Mouse (Mus musculus): ENCODE results near the gene Nudt16l1. TPM values are rescaled to one million over a fixed set of nuclear protein-coding genes. Genes with fewer than 3 reads are reported as not detected.
A peak's percentile ranks its signal among the peaks of the same experiment; 100 is the strongest.

Nudt16l1 gene
- polyA plus RNA-seq (2014; fragmentation: Nextera tagmentation; extraction: Ambion mirVana), result 155 and 164 TPM in 2 replicates

GRCm38 (mm10) chr16:4938461-4938860 lies at the start of gene Nudt16l1:
Nudt16l1 (plus strand) TSS chr16:4938761.
- H3K27ac ChIP-seq (replicated peaks; ENCODE audit: low read depth, low read length), result peak within 1 kb of the TSS; percentile 5; the same call in 1 of the 2 replicates
- H3K36me3 ChIP-seq (replicated peaks; ENCODE audit: control insufficient read depth, insufficient read depth, low read depth, low read length), result peaks cover 3% of the 10 kb centered on the region
- peak within 1 kb of the TSS; percentile 57 for H3K4me2 ChIP-seq (ENCODE audit: low read depth, low read length)
- no peaks in the 10 kb centered on the region for H3K9me3 ChIP-seq (replicated peaks; ENCODE audit: control insufficient read depth, low read length)
- peak within 1 kb of the TSS; percentile 68 for H3K4me3 ChIP-seq (ENCODE audit: low read depth, low read length)
- ATAC-seq (replicated peaks; ENCODE audit: insufficient number of reproducible peaks, low FRiP score, low TSS enrichment, low read depth) (no peak), DNase-seq (ENCODE audit: low spot score) (no peak)
- H3K9ac ChIP-seq (replicated peaks; ENCODE audit: low read length), result peak within 1 kb of the TSS; percentile 66
- H3K27me3 ChIP-seq (ENCODE audit: control insufficient read depth, insufficient read depth, low read length), result no peaks in the 10 kb centered on the region
- H3K4me1 ChIP-seq (ENCODE audit: control insufficient read depth, insufficient read depth, low read length), result peaks cover 5% of the 10 kb centered on the region; the same call in 1 of the 2 replicates
- 3% methylated on average over 2 of the region's 2 CpGs for WGBS

DNA sequence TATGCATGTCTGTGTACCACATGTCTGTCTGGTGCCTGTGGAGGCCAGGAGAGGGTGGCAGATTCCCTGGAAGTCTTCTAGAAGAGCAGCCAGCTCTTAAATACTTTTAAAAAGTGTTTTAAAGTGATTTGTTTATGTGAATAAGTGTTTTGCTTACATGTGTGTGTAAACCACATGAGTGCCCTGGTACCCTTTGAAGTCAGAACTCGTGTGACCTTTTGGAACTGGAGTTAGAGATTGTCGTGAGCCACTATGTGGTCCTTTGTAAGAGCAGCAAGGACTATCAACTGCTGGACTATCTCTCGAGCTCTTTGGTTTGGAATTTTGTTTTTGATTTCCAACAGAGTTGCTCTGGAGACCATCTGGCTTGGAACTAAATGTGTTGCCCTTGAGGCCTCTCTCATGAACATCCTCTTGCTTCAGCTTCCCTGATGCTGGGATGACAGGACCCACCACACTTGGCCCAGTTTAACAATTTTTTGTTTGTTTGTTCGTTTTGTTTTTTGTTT lies 48.3 kb upstream of the Nudt16l1 start:
- WGBS, result 64% methylated on average over 4 of the region's 4 CpGs
- no peaks in the 10 kb centered on the region; the same call in 1 of the 2 replicates for H3K4me1 ChIP-seq (ENCODE audit: control insufficient read depth, insufficient read depth, low read length)
- ATAC-seq (replicated peaks; ENCODE audit: insufficient number of reproducible peaks, low FRiP score, low TSS enrichment, low read depth) (no peak), DNase-seq (ENCODE audit: low spot score) (no peak)
- H3K4me3 ChIP-seq (ENCODE audit: low read depth, low read length), result no peak overlapping the region
- H3K9ac ChIP-seq (replicated peaks; ENCODE audit: low read length), result no peak overlapping the region
- H3K36me3 ChIP-seq (replicated peaks; ENCODE audit: control insufficient read depth, insufficient read depth, low read depth, low read length), result no peaks in the 10 kb centered on the region
- no peak overlapping the region for H3K4me2 ChIP-seq (ENCODE audit: low read depth, low read length)
- no peaks in the 10 kb centered on the region for H3K9me3 ChIP-seq (replicated peaks; ENCODE audit: control insufficient read depth, low read length)
- H3K27me3 ChIP-seq (ENCODE audit: control insufficient read depth, insufficient read depth, low read length), result no peaks in the 10 kb centered on the region
- no peak overlapping the region for H3K27ac ChIP-seq (replicated peaks; ENCODE audit: low read depth, low read length)

DNA sequence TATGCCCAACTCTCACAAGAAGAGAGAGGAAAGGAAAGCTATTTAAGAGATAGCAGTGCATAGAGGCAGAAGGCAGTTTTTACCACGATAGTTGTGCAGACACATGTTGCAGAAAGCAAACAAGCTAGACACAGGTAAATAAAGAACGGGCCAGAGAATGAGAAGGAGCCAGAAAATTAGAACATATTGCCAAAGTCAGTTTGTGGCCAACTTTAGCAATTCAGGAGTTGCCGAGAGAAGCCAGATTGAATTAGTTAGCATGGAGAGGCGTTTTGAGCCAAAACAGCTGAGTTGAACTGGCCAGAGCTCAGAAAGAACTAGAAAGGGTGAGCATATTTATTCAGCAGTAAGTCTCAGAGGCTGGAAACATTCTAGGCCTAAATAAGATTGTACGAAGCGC lies 46.4 kb upstream of the Nudt16l1 start:
- no peak overlapping the region for H3K27ac ChIP-seq (replicated peaks; ENCODE audit: low read depth, low read length)

DNA sequence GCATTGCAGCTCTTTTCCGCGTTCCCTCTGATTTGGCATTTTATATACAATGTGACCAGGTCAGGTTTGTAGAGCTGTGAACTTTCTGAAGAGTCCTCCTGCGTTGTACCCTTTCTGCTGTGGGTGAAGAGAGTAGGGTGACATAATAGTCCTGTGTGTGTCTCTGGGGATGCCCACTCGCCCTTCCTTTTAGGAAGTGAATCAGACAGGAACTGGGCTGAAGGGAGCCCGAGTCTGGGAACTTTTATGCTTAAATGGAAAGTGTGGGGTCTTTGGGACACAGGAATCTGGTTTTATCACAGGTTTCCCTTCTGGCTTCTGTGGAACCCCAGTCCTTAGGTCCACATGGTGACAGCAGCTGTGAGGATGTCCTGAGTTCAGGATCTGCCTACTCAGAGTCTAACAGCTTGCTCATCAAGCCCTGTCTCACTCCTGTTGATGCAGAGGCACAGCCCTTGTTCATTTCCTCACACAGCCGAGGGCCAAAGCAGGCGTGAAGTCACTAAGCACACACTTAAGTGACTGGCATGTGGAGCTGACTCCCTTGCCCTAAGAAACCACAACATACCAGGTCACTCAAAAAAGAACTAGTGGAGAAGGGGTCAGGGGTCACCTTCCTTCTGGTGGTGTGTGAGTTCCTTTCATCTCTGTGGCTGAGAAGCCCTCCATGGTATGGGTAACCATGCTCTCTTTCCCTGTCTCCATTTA lies 44.2 kb upstream of the Nudt16l1 start:
- ATAC-seq (replicated peaks; ENCODE audit: insufficient number of reproducible peaks, low FRiP score, low TSS enrichment, low read depth), result no peak
- Histone ChIP-seq H3K27me3 (ENCODE audit: control insufficient read depth, insufficient read depth, low read length) (no peaks in the 10 kb centered on the region), H3K27ac (replicated peaks; ENCODE audit: low read depth, low read length) (no peak overlapping the region), H3K4me2 (ENCODE audit: low read depth, low read length) (no peak overlapping the region), H3K36me3 (replicated peaks; ENCODE audit: control insufficient read depth, insufficient read depth, low read depth, low read length) (no peaks in the 10 kb centered on the region), H3K9ac (replicated peaks; ENCODE audit: low read length) (no peak overlapping the region), H3K9me3 (replicated peaks; ENCODE audit: control insufficient read depth, low read length) (no peaks in the 10 kb centered on the region), H3K4me1 (ENCODE audit: control insufficient read depth, insufficient read depth, low read length) (no peaks in the 10 kb centered on the region), H3K4me3 (ENCODE audit: low read depth, low read length) (no peak overlapping the region)
- whole genome bisulfite sequencing, result 79% methylated on average over 7 of the region's 7 CpGs
- no peak for DNase-seq (ENCODE audit: low spot score)

More for the DNA sequence above, 46.4 kb upstream of the Nudt16l1 start:
- Histone ChIP-seq H3K27me3 (ENCODE audit: control insufficient read depth, insufficient read depth, low read length) (no peaks in the 10 kb centered on the region), H3K4me1 (ENCODE audit: control insufficient read depth, insufficient read depth, low read length) (no peaks in the 10 kb centered on the region; the same call in 1 of the 2 replicates), H3K36me3 (replicated peaks; ENCODE audit: control insufficient read depth, insufficient read depth, low read depth, low read length) (no peaks in the 10 kb centered on the region), H3K9ac (replicated peaks; ENCODE audit: low read length) (no peak overlapping the region), H3K9me3 (replicated peaks; ENCODE audit: control insufficient read depth, low read length) (no peaks in the 10 kb centered on the region), H3K4me3 (ENCODE audit: low read depth, low read length) (no peak overlapping the region), H3K4me2 (ENCODE audit: low read depth, low read length) (no peak overlapping the region)
- DNase-seq (ENCODE audit: low spot score) (no peak), ATAC-seq (replicated peaks; ENCODE audit: insufficient number of reproducible peaks, low FRiP score, low TSS enrichment, low read depth) (no peak)
- 92% methylated on average over 6 of the region's 6 CpGs for WGBS

DNA sequence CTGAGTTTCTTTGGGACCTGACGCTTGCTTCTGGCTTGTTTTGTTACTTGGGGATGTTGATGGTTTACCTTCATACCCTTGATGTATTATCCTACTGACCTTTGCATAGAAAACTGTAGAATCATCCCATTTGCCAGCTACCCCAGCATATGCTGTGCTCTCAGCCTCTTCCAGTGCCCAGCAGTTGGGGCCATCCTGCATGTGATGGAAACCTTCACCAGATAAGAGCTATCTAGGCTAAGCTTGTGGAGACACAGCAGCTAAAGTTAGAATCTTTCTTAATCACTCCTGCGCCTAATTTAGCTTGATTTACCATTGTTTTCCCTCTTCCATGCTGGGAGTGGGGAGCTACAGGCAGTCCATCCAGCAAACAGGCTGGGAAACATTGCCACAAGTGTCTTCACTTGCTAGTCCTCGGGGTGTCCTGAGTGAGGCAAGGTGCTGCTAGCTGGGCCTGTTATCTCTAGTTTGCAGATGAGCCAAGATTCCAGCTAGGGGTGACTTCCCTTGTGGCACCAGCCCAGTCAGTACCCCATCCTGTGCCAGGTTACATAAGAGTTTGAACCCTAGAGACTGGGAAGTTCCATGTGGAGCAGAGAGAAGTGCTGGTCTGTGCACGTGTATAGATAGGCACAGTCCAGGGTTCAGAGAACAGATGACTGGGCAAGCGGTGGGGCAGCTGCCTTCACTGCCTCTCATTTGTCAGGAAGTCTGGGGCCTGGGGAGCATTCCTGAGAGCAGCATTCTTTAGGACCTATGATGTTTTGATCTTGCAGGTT lies 42.1 kb upstream of the Nudt16l1 start:
- ATAC-seq (replicated peaks; ENCODE audit: insufficient number of reproducible peaks, low FRiP score, low TSS enrichment, low read depth) (no peak), DNase-seq (ENCODE audit: low spot score) (no peak)
- Histone ChIP-seq H3K9ac (replicated peaks; ENCODE audit: low read length) (no peak overlapping the region), H3K9me3 (replicated peaks; ENCODE audit: control insufficient read depth, low read length) (no peaks in the 10 kb centered on the region), H3K27ac (replicated peaks; ENCODE audit: low read depth, low read length) (no peak overlapping the region), H3K4me3 (ENCODE audit: low read depth, low read length) (no peak overlapping the region), H3K27me3 (ENCODE audit: control insufficient read depth, insufficient read depth, low read length) (no peaks in the 10 kb centered on the region), H3K4me2 (ENCODE audit: low read depth, low read length) (no peak overlapping the region), H3K4me1 (ENCODE audit: control insufficient read depth, insufficient read depth, low read length) (no peaks in the 10 kb centered on the region), H3K36me3 (replicated peaks; ENCODE audit: control insufficient read depth, insufficient read depth, low read depth, low read length) (no peaks in the 10 kb centered on the region)
- WGBS, result 76% methylated on average over 5 of the region's 5 CpGs

DNA sequence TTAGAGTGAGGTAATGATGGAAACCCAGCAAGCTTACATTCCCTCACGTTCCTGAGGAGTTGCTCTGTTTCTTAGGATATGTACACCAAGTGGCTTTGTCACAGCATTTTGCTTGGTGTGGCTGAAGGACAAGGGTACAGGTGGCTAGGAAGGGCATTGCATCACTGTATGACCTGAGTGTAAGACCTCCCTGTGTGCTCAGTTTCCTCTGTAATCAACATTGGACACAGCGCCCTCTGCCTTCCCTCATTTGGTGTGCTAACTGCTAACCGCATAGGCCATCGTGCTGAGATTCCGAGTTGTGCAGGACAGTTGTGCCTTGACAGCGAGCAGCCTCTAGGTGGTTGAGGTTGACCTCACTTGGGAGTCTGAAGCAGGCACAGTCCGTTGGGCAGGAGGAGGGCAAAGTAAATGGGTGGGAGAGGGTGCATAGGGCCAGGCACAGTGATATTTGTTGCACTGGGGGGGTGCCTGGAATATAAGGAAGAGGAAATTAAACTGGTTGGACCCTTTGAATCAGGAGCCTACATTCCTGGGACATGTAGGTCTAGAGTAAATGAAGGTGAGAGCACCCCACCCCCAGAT lies 41.3 kb upstream of the Nudt16l1 start:
- Histone ChIP-seq H3K4me2 (ENCODE audit: low read depth, low read length) (no peak overlapping the region), H3K9ac (replicated peaks; ENCODE audit: low read length) (no peak overlapping the region), H3K9me3 (replicated peaks; ENCODE audit: control insufficient read depth, low read length) (no peaks in the 10 kb centered on the region), H3K27me3 (ENCODE audit: control insufficient read depth, insufficient read depth, low read length) (no peaks in the 10 kb centered on the region), H3K4me1 (ENCODE audit: control insufficient read depth, insufficient read depth, low read length) (no peaks in the 10 kb centered on the region), H3K36me3 (replicated peaks; ENCODE audit: control insufficient read depth, insufficient read depth, low read depth, low read length) (no peaks in the 10 kb centered on the region), H3K27ac (replicated peaks; ENCODE audit: low read depth, low read length) (no peak overlapping the region), H3K4me3 (ENCODE audit: low read depth, low read length) (no peak overlapping the region)
- DNase-seq (ENCODE audit: low spot score) (no peak), ATAC-seq (replicated peaks; ENCODE audit: insufficient number of reproducible peaks, low FRiP score, low TSS enrichment, low read depth) (no peak)
- WGBS, result 53% methylated on average over 7 of the region's 7 CpGs

DNA sequence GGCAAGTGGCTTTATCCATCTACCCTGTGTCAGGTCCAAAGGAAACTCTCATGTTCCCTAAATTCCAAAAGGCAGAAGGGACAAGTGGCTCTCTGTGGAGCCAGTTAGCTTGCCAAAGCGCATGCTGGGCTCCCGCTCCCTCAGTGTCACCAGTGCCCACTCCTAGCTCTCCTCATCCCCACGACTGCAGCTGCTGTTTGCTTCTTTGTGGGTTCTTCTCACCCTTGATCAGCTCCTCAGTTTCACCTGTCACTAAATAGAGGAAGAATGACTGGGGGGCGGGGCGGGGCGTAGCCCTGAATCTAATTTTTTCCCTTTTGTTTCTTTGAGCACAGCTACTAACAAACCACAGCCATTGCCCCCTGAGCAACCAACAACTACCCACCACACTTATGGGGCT lies 39.7 kb upstream of the Nudt16l1 start:
- Histone ChIP-seq H3K9ac (replicated peaks; ENCODE audit: low read length) (no peak overlapping the region), H3K4me2 (ENCODE audit: low read depth, low read length) (no peak overlapping the region), H3K9me3 (replicated peaks; ENCODE audit: control insufficient read depth, low read length) (no peaks in the 10 kb centered on the region), H3K4me1 (ENCODE audit: control insufficient read depth, insufficient read depth, low read length) (no peaks in the 10 kb centered on the region), H3K4me3 (ENCODE audit: low read depth, low read length) (no peak overlapping the region), H3K36me3 (replicated peaks; ENCODE audit: control insufficient read depth, insufficient read depth, low read depth, low read length) (no peaks in the 10 kb centered on the region), H3K27me3 (ENCODE audit: control insufficient read depth, insufficient read depth, low read length) (no peaks in the 10 kb centered on the region), H3K27ac (replicated peaks; ENCODE audit: low read depth, low read length) (no peak overlapping the region)
- DNase-seq (ENCODE audit: low spot score) (no peak), ATAC-seq (replicated peaks; ENCODE audit: insufficient number of reproducible peaks, low FRiP score, low TSS enrichment, low read depth) (no peak)
- 91% methylated on average over 6 of the region's 6 CpGs for WGBS
